Mouse (Mus musculus) heart, embryonic 12.5 days (tissue): ENCODE data around the gene Aldh5a1. TPM values are rescaled to one million over a fixed set of nuclear protein-coding genes. Genes with fewer than 3 reads are reported as not detected.

Experiments
- ATAC-seq: fragments of 200-750 bp; cut with Nextera tagmentation; 2 replicates; pipeline ENCODE4 v1.8.0; 2017; ENCODE audit warnings: moderate TSS enrichment, moderate library complexity; ENCODE audit not compliant: insufficient number of reproducible peaks, low FRiP score
- H3K27ac ChIP-seq: fragments of 300-500 bp; sonication (generic); 2 replicates; pipeline ENCODE4 v1.5.1; 2016; ENCODE audit warnings: mild to moderate bottlenecking, moderate library complexity; ENCODE audit not compliant: poor library complexity, severe bottlenecking
- H3K27me3 ChIP-seq: fragments of 300-500 bp; sonication (generic); replicated peaks from 2 replicates; pipeline ENCODE4 v1.6.1; 2016; ENCODE audit warnings: mild to moderate bottlenecking, moderate library complexity
- H3K36me3 ChIP-seq: fragments of 300-500 bp; sonication (generic); 2 replicates; pipeline ENCODE4 v1.6.1; 2016; ENCODE audit warnings: mild to moderate bottlenecking, moderate library complexity
- H3K4me1 ChIP-seq: fragments of 300-500 bp; sonication (generic); replicated peaks from 2 replicates; pipeline ENCODE4 v1.6.1; 2016; ENCODE audit warnings: mild to moderate bottlenecking
- H3K4me2 ChIP-seq: fragments of 300-500 bp; sonication (generic); 2 replicates; pipeline ENCODE4 v1.6.1; 2016; ENCODE audit warnings: mild to moderate bottlenecking, moderate library complexity
- H3K4me3 ChIP-seq: fragments of 300-500 bp; sonication (generic); 2 replicates; pipeline ENCODE4 v1.5.1; 2016; ENCODE audit warnings: mild to moderate bottlenecking
- H3K9ac ChIP-seq: fragments of 300-500 bp; sonication (generic); 2 replicates; pipeline ENCODE4 v1.6.1; 2016; ENCODE audit warnings: mild to moderate bottlenecking, moderate library complexity
- H3K9me3 ChIP-seq: fragments of 300-500 bp; sonication (generic); replicated peaks from 2 replicates; pipeline ENCODE4 v1.6.1; 2016; ENCODE audit warnings: mild to moderate bottlenecking, moderate library complexity
- WGBS: fragments of 180-500 bp; shearing (Covaris S2); methylation state at CpG from one replicate; pipeline ENCODE4 v1.1.7; 2016; 5-methylcytosine and 5-hydroxymethylcytosine counted together
- polyA plus RNA-seq: library from polyadenylated mRNA; unstranded; fragments of >200 nt; fragmentation: Nextera tagmentation; extraction: Ambion mirVana; gene quantifications from 2 replicates; pipeline ENCODE4 v1.2.1, GENCODE M21; 2016

Gene Aldh5a1
- polyA plus RNA-seq, 1 experiment from 2014 or later = 13.3 TPM

- H3K27ac ChIP-seq = no peak overlapping the region
- no peak for ATAC-seq
Measured at GRCm38 (mm10) chr13:24903412-24903811, 34.0 kb downstream of the Aldh5a1 start.

GRCm38 (mm10) chr13:24901916-24902315, 35.5 kb downstream of the Aldh5a1 start:
- no peaks in the 10 kb centered on the region for H3K9me3 ChIP-seq
- H3K4me2 ChIP-seq = no peak overlapping the region
- WGBS = 84% methylated on average over 2 of the region's 2 CpGs
- H3K36me3 ChIP-seq = no peaks in the 10 kb centered on the region
- no peak for ATAC-seq
- H3K27ac ChIP-seq = no peak overlapping the region
- H3K4me3 ChIP-seq = no peak overlapping the region
- peaks cover 12% of the 10 kb centered on the region; the same call in 1 of the 2 replicates for H3K4me1 ChIP-seq
- H3K27me3 ChIP-seq = no peaks in the 10 kb centered on the region
- H3K9ac ChIP-seq = no peak overlapping the region

More at GRCm38 (mm10) chr13:24903412-24903811, 34.0 kb downstream of the Aldh5a1 start:
- peaks cover 8% of the 10 kb centered on the region; the same call in 1 of the 2 replicates for H3K4me1 ChIP-seq
- no peak overlapping the region for H3K4me3 ChIP-seq
- H3K27me3 ChIP-seq = no peaks in the 10 kb centered on the region
- whole genome bisulfite sequencing = 37% methylated on average over 6 of the region's 6 CpGs
- no peaks in the 10 kb centered on the region for H3K9me3 ChIP-seq
- no peaks in the 10 kb centered on the region for H3K36me3 ChIP-seq
- H3K4me2 ChIP-seq = no peak overlapping the region
- no peak overlapping the region for H3K9ac ChIP-seq

GRCm38 (mm10) chr13:24893880-24894279, 43.6 kb downstream of the Aldh5a1 start:
- no peak overlapping the region for H3K4me2 ChIP-seq
- ATAC-seq = no peak
- WGBS = 69% methylated on average over 2 of the region's 2 CpGs
- no peak overlapping the region for H3K27ac ChIP-seq
- H3K4me1 ChIP-seq = 0 out of 2 replicates have a peak, but pooled peaks cover 5% of the 10 kb centered on the region
- H3K9me3 ChIP-seq = no peaks in the 10 kb centered on the region
- H3K9ac ChIP-seq = no peak overlapping the region
- no peaks in the 10 kb centered on the region for H3K36me3 ChIP-seq
- H3K27me3 ChIP-seq = no peaks in the 10 kb centered on the region
- H3K4me3 ChIP-seq = no peak overlapping the region

- 81% methylated on average over 3 of the region's 3 CpGs for WGBS
- Histone ChIP-seq H3K4me3 (no peak overlapping the region), H3K27me3 (no peaks in the 10 kb centered on the region), H3K4me1 (no peaks in the 10 kb centered on the region), H3K4me2 (no peak overlapping the region), H3K9me3 (no peaks in the 10 kb centered on the region), H3K36me3 (no peaks in the 10 kb centered on the region), H3K27ac (no peak overlapping the region), H3K9ac (no peak overlapping the region)
- no peak for ATAC-seq
Measured at GRCm38 (mm10) chr13:24892516-24892915, 44.9 kb downstream of the Aldh5a1 start.

GRCm38 (mm10) chr13:24889554-24889953, 47.9 kb downstream of the Aldh5a1 start:
- Histone ChIP-seq H3K4me1 (no peaks in the 10 kb centered on the region), H3K27ac (no peak overlapping the region), H3K4me3 (no peak overlapping the region), H3K9ac (no peak overlapping the region), H3K4me2 (no peak overlapping the region), H3K9me3 (no peaks in the 10 kb centered on the region), H3K36me3 (no peaks in the 10 kb centered on the region), H3K27me3 (no peaks in the 10 kb centered on the region)
- 45% methylated on average over 1 of the region's 1 CpGs for WGBS
- ATAC-seq = no peak

GRCm38 (mm10) chr13:24882411-24882810, 55.0 kb downstream of the Aldh5a1 start:
- H3K27ac ChIP-seq = no peak overlapping the region
- no peak for ATAC-seq
- WGBS = 86% methylated on average over 6 of the region's 6 CpGs
- H3K4me1 ChIP-seq = no peaks in the 10 kb centered on the region
- no peaks in the 10 kb centered on the region for H3K36me3 ChIP-seq
- no peak overlapping the region for H3K4me2 ChIP-seq
- peaks cover 5% of the 10 kb centered on the region; the same call in 1 of the 2 replicates for H3K9me3 ChIP-seq
- no peak overlapping the region for H3K9ac ChIP-seq
- H3K27me3 ChIP-seq = no peaks in the 10 kb centered on the region
- no peak overlapping the region for H3K4me3 ChIP-seq

- Histone ChIP-seq H3K27me3 (no peaks in the 10 kb centered on the region), H3K9me3 (peaks cover 5% of the 10 kb centered on the region; the same call in 1 of the 2 replicates), H3K9ac (no peak overlapping the region), H3K27ac (no peak overlapping the region), H3K4me3 (no peak overlapping the region), H3K36me3 (no peaks in the 10 kb centered on the region), H3K4me2 (no peak overlapping the region), H3K4me1 (no peaks in the 10 kb centered on the region)
- WGBS = 82% methylated on average over 5 of the region's 5 CpGs
- no peak for ATAC-seq
Measured at GRCm38 (mm10) chr13:24880704-24881103, 56.8 kb downstream of the Aldh5a1 start.

- ATAC-seq = no peak
- Histone ChIP-seq H3K27ac (no peak overlapping the region), H3K4me2 (no peak overlapping the region), H3K4me3 (no peak overlapping the region), H3K27me3 (no peaks in the 10 kb centered on the region), H3K4me1 (no peaks in the 10 kb centered on the region), H3K9me3 (peaks cover 5% of the 10 kb centered on the region; the same call in 1 of the 2 replicates), H3K36me3 (no peaks in the 10 kb centered on the region), H3K9ac (no peak overlapping the region)
- WGBS = 67% methylated on average over 6 of the region's 6 CpGs
Measured at GRCm38 (mm10) chr13:24880208-24880607, 57.3 kb downstream of the Aldh5a1 start.

GRCm38 (mm10) chr13:24879359-24880040, 58.0 kb downstream of the Aldh5a1 start:
- H3K36me3 ChIP-seq = no peaks in the 10 kb centered on the region
- H3K9me3 ChIP-seq = peaks cover 5% of the 10 kb centered on the region; the same call in 1 of the 2 replicates
- H3K4me1 ChIP-seq = no peaks in the 10 kb centered on the region
- no peak overlapping the region for H3K27ac ChIP-seq
- H3K27me3 ChIP-seq = no peaks in the 10 kb centered on the region
- H3K4me2 ChIP-seq = no peak overlapping the region
- no peak overlapping the region for H3K4me3 ChIP-seq
- no peak overlapping the region for H3K9ac ChIP-seq
- no peak for ATAC-seq
- 84% methylated on average over 15 of the region's 15 CpGs for WGBS

GRCm38 (mm10) chr13:24868233-24868632, 69.2 kb downstream of the Aldh5a1 start:
- no peak overlapping the region for H3K4me2 ChIP-seq
- no peaks in the 10 kb centered on the region for H3K27me3 ChIP-seq
- H3K4me1 ChIP-seq = no peaks in the 10 kb centered on the region
- no peaks in the 10 kb centered on the region for H3K9me3 ChIP-seq
- H3K4me3 ChIP-seq = no peak overlapping the region
- no peak overlapping the region for H3K27ac ChIP-seq
- H3K36me3 ChIP-seq = no peaks in the 10 kb centered on the region
- ATAC-seq = no peak
- 78% methylated on average over 7 of the region's 7 CpGs for WGBS
- no peak overlapping the region for H3K9ac ChIP-seq

GRCm38 (mm10) chr13:24867789-24868188, 69.7 kb downstream of the Aldh5a1 start:
- 86% methylated on average over 10 of the region's 10 CpGs for WGBS
- H3K27ac ChIP-seq = no peak overlapping the region
- no peaks in the 10 kb centered on the region for H3K9me3 ChIP-seq
- no peaks in the 10 kb centered on the region for H3K36me3 ChIP-seq
- H3K4me3 ChIP-seq = no peak overlapping the region
- no peaks in the 10 kb centered on the region for H3K4me1 ChIP-seq
- no peak for ATAC-seq
- no peaks in the 10 kb centered on the region for H3K27me3 ChIP-seq
- no peak overlapping the region for H3K9ac ChIP-seq
- H3K4me2 ChIP-seq = no peak overlapping the region
